Mouse (Mus musculus) heart, postnatal 14 days (tissue): ENCODE results near the gene Grm5. TPM values are rescaled to one million over a fixed set of nuclear protein-coding genes. Genes with fewer than 3 reads are reported as not detected.

Experiments
- DNase-seq, 2 experiments: peaks; one replicate each; pipeline ENCODE4 v3.0.0; 2021 to 2022
- intact Hi-C: fragments of 180-260 bp; cut with DNase I; formaldehyde crosslinking; loops from one replicate; pipeline ENCODE4 v1.15.1; 2025
- total RNA-seq, 2 experiments: library from RNA; stranded (reverse); gene quantifications; 2 replicates each; pipeline ENCODE4 v1.2.3; 2021

Grm5 gene
- total RNA-seq, 2 experiments from 2014 or later, result not detected

GRCm38 (mm10) chr7:87843496-87843895 is 259.5 kb downstream of the Grm5 start:
- DNase-seq, result no peak
- intact Hi-C loops, result no loop called here

GRCm38 (mm10) chr7:87846082-87846481 is 262.1 kb downstream of the Grm5 start:
- intact Hi-C loops, result no loop called here
- DNase-seq, result no peak

- no peak for DNase-seq
- intact Hi-C loops, result no loop called here
These were observed 342.0 kb downstream of the Grm5 start for GRCm38 (mm10) chr7:87925956-87926355.

DNA sequence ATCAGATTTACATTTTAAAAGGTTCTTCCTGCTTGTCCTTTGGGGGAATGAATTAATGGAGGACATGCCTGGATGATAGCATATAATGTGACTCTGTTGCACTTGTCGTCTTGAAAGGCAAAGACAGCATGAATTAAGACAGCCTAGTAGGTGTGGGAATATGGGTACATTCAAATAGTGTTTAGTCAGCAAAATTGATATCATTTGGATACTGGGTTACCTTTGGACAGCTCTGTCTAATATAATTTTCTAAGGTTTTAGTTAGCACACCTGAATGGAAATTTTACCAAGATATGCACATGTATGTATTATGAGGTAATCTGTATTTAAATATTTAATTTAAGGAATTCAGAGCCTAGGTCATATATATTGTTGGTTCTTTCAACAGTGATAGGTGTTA is 353.4 kb downstream of the Grm5 start:
- intact Hi-C loops, result no loop called here
- DNase-seq, result no peak

GRCm38 (mm10) chr7:87938265-87938664 is 354.3 kb downstream of the Grm5 start:
- intact Hi-C loops, result no loop called here

DNA sequence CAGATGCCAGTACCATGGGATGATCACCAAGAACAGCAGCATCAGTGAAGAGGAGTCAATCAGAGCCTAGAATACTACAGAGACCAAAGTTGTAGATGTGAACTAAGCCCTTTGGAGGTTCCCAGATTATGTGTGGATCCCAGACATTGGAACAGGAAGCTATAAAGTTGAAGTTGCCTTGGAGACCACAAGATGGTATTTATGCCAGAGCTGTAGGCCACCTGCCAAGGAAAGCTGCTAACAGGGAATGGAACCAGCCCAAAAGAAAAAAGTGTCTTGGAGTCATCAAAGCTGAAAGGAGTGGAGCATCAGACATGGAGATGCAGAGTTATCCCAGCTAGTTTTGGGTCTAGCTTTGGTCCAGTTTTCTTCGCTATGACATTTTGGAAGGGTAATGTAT is 366.2 kb downstream of the Grm5 start:
- DNase-seq, result no peak
- intact Hi-C loops, result no loop called here

More at GRCm38 (mm10) chr7:87938265-87938664, 354.3 kb downstream of the Grm5 start:
- DNase-seq, result no peak

DNA sequence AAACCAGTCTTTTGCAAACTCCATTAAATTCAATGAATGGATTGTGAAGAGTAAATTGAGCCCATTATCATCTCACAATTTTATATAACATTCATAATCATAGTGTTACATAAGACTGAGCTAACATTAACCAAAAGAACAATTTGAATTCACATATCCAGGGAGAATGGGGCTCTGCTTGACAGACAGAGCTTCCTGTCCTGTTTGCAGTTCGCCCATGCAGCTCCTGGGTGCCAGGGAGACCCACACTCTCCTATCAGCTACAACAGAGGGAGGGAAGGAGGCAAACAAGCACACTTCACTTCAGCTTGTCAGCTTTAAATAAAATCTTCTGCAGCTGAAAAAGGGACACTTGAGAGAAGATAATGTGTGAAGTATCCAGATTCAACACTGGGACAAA is 389.2 kb downstream of the Grm5 start:
- intact Hi-C loops, result no loop called here
- no peak for DNase-seq

- DNase-seq, result no peak
- intact Hi-C loops, result no loop called here
These were observed 391.1 kb downstream of the Grm5 start for GRCm38 (mm10) chr7:87975041-87975440.

DNA sequence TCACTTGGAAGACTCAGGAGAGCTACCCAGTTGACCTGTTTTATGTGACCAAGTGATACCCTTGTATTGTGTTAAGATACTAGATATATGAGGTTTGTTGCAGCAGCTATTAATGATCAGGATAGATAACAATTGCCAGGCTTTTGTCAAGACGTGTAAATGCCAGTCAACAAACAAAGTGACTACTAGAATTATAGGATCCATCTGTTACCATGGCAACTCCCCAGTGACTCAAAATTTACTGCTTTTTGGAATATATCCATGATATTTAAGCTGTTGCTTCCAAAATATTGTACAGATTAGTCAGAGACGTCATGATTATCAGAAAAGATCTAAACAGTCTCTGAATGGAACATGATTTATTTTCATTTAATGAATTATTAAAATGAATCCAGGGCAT is 399.5 kb downstream of the Grm5 start:
- no peak for DNase-seq
- intact Hi-C loops, result no loop called here

DNA sequence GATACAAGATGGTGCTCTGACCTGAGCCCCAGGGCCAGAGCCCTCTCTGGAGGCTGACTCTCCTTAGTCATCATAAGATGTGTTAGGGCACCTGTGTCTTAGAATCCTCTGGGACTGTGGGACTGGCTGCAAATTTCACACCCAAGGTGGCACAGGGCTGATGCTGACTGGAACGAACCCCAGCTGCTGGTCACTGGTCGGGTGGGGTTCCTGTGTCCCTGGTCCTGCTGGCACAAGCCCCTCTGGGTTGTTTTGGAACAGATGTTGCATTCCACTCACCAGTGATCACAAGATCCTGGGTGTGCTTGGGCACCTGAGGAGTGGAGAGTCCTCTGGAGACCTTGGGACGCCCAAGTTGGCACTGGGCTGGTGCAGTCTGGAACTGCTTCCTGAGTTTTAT is 430.5 kb downstream of the Grm5 start:
- intact Hi-C loops, result no loop called here
- DNase-seq, result no peak

DNA sequence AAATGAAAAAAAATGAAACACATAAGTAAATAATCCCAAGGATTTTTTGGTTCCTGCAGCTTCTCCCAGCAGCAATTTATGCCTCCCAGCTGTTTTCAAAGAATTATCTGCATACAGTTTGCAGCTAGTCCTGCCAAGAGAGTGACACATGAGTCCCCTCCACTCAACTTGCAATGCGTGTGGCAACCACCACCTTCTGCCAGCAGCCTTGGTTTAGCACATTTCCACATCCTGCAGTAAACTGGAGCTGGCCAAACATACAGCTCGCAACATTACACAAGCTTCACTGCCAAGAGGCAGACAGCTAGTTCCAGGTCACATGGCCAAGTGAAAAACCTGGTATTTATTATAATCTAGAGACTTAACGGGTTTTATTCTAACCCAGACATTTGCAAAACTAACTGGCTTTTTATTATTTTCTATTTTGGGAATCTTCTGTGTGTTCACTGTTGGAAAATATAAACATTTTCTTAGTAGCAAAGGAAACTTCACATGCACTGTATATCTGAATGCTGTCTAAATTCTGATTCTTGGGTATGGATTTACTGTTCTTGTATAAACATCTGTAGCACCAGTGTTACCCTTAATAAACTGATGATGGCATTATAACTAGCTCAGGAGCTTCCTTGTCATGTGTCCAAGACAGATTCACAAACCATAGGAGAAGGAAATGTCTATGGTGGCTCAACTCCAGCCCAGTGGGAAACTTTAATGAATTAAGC is 443.6 kb downstream of the Grm5 start:
- DNase-seq, result peak in 1 of 2 experiments; percentile 0

DNA sequence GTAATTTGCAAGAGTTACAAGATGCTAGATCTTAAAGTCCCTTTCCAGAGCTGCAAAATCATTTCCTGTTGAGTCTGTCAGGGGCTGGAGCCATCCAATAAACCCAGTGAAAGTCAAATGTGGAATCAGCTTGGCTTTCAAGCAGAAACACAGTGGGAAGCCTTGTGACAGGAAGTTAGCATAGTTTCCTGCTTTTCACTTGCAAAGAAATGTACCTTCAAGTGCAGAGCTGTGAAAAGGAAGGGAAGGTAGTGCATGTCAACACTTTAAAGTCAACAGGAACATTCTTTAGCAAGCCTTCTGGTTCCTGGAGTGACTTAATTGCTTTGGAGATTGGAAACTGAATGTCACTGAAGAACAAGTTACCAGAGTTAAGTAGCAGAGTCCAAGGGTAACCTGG is 463.4 kb downstream of the Grm5 start:
- intact Hi-C loops, result no loop called here
- no peak for DNase-seq

More for the DNA sequence above, 443.6 kb downstream of the Grm5 start:
- intact Hi-C loops, result no loop called here

GRCm38 (mm10) chr7:88054224-88054938 is 470.4 kb downstream of the Grm5 start:
- no peak for DNase-seq
- intact Hi-C loops, result no loop called here

DNA sequence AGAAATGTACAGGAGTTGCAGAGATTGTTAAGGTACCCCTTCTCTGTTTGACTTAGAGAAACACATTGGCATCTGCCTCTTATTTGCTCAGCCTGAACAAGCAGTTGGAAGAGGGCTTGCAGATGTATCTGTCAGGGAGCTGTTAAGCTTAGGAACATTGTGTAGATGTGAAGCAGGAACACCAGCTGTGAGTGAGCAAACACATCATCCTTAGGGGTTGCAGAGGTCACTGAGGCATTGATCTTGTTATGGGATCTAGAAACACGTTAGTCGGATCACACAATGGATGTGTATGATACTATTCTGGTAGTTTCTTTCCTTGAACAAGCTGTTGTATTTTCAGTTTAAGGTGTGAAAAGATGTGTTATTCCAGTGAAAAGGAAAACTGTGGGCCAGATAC is 472.5 kb downstream of the Grm5 start:
- intact Hi-C loops, result no loop called here
- no peak for DNase-seq

DNA sequence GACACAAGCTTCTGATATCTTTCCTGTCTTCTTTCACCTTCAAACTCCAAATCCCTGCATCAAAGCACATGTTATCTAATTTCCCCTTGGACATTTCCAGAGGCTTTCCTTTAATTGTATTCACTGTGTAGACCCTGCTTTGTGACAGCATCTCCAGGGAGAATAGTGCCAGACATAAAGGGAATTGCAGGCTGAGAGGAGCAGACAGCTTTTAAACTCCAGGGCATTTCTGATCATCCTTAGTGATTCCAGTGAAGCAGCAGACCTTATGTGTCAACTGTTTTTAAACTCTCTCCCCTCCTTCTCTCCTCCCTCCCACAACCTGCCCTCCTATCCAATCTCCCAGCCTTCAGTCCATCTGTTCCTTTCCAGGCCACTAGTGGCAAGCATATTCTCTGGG is 507.1 kb downstream of the Grm5 start:
- intact Hi-C loops, result loop anchor here (10.0 kb wide), 2 partner anchors 954 to 1034 kb away; no protein-coding TSS in a partner anchor

GRCm38 (mm10) chr7:88096536-88097107 is 512.7 kb downstream of the Grm5 start:
- intact Hi-C loops, result loop anchor here (2.0 to 10.0 kb wide), 5 partner anchors 96 to 1028 kb away; no protein-coding TSS in a partner anchor

More for the DNA sequence above, 507.1 kb downstream of the Grm5 start:
- no peak for DNase-seq

DNA sequence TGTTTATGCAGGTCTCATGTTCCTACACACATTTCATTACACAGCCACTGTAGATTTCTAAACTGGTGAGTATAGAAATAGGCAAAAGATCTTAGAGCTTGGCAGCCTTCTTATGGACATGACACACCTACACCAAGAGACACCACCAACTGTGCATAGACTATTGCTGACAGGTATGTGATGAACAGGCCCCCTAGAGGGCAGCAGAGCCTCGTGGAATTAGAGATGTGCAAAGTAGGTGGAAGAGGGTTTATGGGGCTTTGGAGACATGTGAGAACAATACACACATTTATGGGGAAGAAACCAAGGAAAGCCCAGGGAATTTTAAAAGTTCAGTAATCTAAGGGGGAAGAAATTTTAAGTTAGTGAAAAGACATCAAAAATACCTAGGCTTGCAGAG is 513.7 kb downstream of the Grm5 start:
- DNase-seq, result peak; percentile 64 to 65
- intact Hi-C loops, result loop anchor here (2.0 to 10.0 kb wide), 5 partner anchors 95 to 1027 kb away; no protein-coding TSS in a partner anchor

More at GRCm38 (mm10) chr7:88096536-88097107, 512.7 kb downstream of the Grm5 start:
- DNase-seq, result no peak

DNA sequence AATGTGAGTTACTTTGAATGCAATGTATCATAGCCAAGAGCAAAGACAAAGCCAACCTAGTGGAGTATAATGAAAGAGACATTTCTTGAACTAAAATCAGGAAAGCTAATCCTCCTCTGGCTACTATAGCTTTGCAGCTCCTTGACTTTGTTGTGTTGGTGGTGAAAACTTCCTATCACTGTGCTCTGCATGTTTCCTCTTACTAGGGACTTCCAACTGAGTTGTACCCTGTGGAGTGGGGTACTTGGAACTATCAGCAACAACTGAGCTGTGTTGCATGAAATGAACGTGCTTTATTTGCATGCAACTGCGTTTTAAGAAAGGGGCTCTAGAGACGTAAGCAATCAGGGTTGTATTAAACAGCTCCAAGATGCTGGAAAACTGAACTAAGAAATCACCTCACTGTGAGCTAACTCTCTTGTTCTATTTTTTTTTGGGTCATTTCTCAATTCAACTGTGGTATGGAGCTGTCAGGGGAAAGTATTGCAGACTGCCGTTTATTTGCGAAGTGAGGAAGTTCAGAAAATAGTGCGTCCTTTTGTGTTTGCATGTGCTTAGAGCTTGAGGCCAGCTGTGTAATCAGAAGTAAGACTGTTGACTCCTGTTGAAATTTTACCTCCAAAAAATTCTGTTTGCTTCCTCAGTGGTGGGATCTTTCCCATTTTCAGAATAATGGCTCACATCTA is 532.9 kb downstream of the Grm5 start:
- DNase-seq, result no peak
- intact Hi-C loops, result no loop called here

DNA sequence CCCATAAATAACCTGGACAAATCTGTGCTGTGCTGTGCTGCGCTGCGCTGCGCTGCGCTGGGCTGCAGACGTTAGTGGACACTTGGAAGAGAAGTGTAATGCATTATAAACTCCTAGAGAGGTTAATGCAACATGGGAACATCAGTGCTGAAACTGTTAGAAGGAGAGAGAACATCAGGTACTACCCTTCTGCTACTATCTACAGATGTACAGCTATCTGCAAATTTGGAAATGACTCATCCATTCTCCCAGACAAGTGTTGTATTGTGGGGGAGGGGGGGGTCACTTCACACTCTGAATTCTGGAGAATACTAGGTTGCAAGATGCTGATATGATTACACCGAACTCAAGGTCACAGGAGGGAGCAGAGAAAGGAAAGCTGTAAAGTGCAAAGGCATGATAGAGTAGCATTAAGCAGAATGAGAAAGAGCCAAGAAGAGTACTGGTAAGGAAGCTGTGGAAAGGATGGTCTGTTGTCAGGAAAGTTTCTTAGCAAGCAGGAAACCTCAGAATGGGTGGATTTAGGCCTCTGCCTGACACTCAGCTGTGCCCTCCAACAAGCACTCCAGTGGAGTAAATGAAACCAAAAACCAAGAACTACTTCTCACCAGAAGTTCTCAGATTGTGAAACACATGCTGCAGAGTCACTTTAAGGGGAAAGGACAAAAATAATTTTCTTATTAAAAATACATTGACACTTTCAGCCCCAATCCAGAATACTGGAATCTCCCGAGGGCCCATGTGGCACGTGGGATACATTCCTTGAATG is 544.3 kb downstream of the Grm5 start:
- DNase-seq, result no peak
- intact Hi-C loops, result no loop called here
